Mouse (Mus musculus) heart, embryonic 11.5 days (tissue): ENCODE data around the gene Lrrc57. TPM values are rescaled to one million over a fixed set of nuclear protein-coding genes. Genes with fewer than 3 reads are reported as not detected.
"Not testable (repeated sequence)": the region's sequence is repeated elsewhere in the genome, so short reads cannot be mapped to it uniquely, and the experiment has no call there.

ENCODE experiments used
- ATAC-seq: fragments of 200-750 bp; cut with Nextera tagmentation; replicated peaks from 2 replicates; pipeline ENCODE4 v1.8.0; 2017; ENCODE audit warnings: moderate library complexity; ENCODE audit not compliant: insufficient number of reproducible peaks, low FRiP score, low TSS enrichment
- H3K27ac ChIP-seq: fragments of 300-500 bp; sonication (generic); 2 replicates; pipeline ENCODE4 v1.5.1; 2014; ENCODE audit warnings: mild to moderate bottlenecking, low read depth, low read length
- H3K27me3 ChIP-seq: fragments of 300-500 bp; sonication (generic); 2 replicates; pipeline ENCODE4 v1.6.1; 2014; ENCODE audit warnings: mild to moderate bottlenecking, low read length, mixed read lengths; ENCODE audit not compliant: control insufficient read depth, insufficient read depth
- H3K36me3 ChIP-seq: fragments of 300-500 bp; sonication (generic); 2 replicates; pipeline ENCODE4 v1.6.1; 2014; ENCODE audit warnings: mild to moderate bottlenecking, low read length, moderate library complexity, mixed read lengths; ENCODE audit not compliant: control insufficient read depth, insufficient read depth
- H3K4me1 ChIP-seq: fragments of 300-500 bp; sonication (generic); 2 replicates; pipeline ENCODE4 v1.6.1; 2014; ENCODE audit warnings: low read length; ENCODE audit not compliant: control insufficient read depth, insufficient read depth
- H3K4me2 ChIP-seq: fragments of 300-500 bp; sonication (generic); 2 replicates; pipeline ENCODE4 v1.6.1; 2014; ENCODE audit warnings: mild to moderate bottlenecking, moderate library complexity
- H3K4me3 ChIP-seq: fragments of 300-500 bp; sonication (generic); 2 replicates; pipeline ENCODE4 v1.5.1; 2014; ENCODE audit warnings: low read depth, low read length
- H3K9ac ChIP-seq: fragments of 300-500 bp; sonication (generic); 2 replicates; pipeline ENCODE4 v1.6.1; 2014; ENCODE audit warnings: mild to moderate bottlenecking, low read depth, low read length, moderate library complexity
- H3K9me3 ChIP-seq: fragments of 300-500 bp; sonication (generic); replicated peaks from 2 replicates; pipeline ENCODE4 v1.6.1; 2016; ENCODE audit warnings: low read length; ENCODE audit not compliant: control insufficient read depth
- WGBS: fragments of 180-500 bp; shearing (Covaris S2); extraction: QIAGEN DNeasy Blood & Tissue Kit; methylation state at CpG from one replicate; pipeline ENCODE4 v1.1.7; 2014; ENCODE audit not compliant: insufficient replicate concordance; 5-methylcytosine and 5-hydroxymethylcytosine counted together
- polyA plus RNA-seq: library from polyadenylated mRNA; unstranded; fragments of >200 nt; fragmentation: Nextera tagmentation; extraction: Ambion mirVana; gene quantifications from 2 replicates; pipeline ENCODE4 v1.2.1, GENCODE M21; 2014

Lrrc57 gene
- polyA plus RNA-seq, 1 experiment from 2014 or later = 19.1 TPM

GRCm38 (mm10) chr2:120565363-120565762, 44.0 kb downstream of the Lrrc57 start:
- peaks cover 2% of the 10 kb centered on the region; the same call in 1 of the 2 replicates for H3K4me1 ChIP-seq
- H3K4me2 ChIP-seq = no peak overlapping the region
- 67% methylated on average over 2 of the region's 2 CpGs for WGBS
- 0 out of 2 replicates have a peak, but pooled peaks cover under 1% of the 10 kb centered on the region for H3K36me3 ChIP-seq
- no peak overlapping the region for H3K27ac ChIP-seq
- no peaks in the 10 kb centered on the region for H3K27me3 ChIP-seq
- H3K4me3 ChIP-seq = no peak overlapping the region
- no peak overlapping the region for H3K9ac ChIP-seq
- ATAC-seq = no peak
- no peaks in the 10 kb centered on the region for H3K9me3 ChIP-seq

GRCm38 (mm10) chr2:120564548-120565188, 44.7 kb downstream of the Lrrc57 start:
- not testable (repeated sequence) for H3K4me1 ChIP-seq, H3K9me3 ChIP-seq, ATAC-seq, H3K9ac ChIP-seq, H3K36me3 ChIP-seq, H3K4me3 ChIP-seq, H3K27ac ChIP-seq, H3K4me2 ChIP-seq, H3K27me3 ChIP-seq
- WGBS = 89% methylated on average over 4 of the region's 4 CpGs

DNA sequence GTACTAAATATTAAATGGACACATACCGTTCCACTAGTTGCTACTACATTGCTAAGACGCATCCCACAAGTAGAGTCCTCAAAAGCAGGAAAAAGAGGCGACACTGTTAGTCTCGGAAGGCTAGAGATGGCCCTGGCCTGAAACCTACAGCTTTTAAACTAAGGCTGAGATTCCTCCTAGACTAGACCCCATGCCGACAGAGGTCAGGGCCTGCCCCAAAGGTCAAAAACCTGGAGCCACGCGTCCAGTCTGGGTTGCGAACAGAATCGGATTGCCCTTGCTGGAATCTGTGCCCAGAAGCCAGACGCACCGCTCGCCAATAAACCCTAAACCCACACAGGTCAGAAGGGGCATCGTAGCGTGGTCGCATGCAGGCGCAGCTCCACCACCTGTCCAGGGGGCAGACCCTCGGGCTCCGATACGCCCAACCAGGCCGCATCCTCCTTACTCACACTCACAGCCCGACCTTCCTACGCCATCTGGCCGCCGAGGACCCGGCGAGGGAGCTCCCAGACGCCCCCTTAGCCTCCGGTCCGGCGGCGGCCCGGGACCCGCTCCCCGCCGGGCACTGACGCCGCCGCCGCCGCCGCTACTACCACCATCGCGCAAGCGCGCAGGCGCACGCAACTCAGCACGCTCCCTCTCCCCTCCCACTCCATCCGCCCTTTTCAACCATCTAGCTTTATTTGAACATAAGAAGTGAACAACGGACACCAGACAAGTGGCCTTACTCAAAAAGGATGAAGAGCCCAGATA, 45.9 kb downstream of the Lrrc57 start, which contains the start of gene Zfp106:
Gene Zfp106 (minus strand): TSS at position 609 of the 756 bp plus-strand sequence.
- ATAC-seq = peak; percentile 58; the same call in 1 of the 2 replicates

DNA sequence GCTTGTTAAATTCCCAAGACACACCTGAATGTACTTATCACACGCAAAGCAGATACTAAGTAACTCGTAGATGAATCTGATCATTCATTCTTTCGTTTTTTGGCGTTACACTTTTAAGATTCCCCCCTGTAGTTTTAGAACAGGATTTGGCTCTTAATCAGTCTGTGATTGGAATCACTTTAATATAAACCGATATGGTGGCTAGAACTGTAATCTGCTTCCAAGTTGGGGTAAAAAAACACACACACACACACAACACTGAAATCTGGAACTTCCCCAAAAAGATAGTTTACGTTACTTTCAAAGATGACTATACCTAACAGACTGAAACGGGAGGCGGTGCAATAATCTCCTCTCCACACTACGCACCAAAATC, 46.5 kb downstream of the Lrrc57 start:
- Histone ChIP-seq H3K4me2 (peak overlapping the region; percentile 74), H3K27me3 (no peaks in the 10 kb centered on the region), H3K4me1 (no peaks in the 10 kb centered on the region; the same call in 1 of the 2 replicates), H3K9me3 (no peaks in the 10 kb centered on the region), H3K4me3 (peak overlapping the region; percentile 87), H3K27ac (peak overlapping the region; percentile 79; the same call in 1 of the 2 replicates), H3K36me3 (0 out of 2 replicates have a peak, but pooled peaks cover 2% of the 10 kb centered on the region), H3K9ac (peak overlapping the region; percentile 95)
- ATAC-seq = no peak
- 17% methylated on average over 9 of the region's 9 CpGs for WGBS

More for the DNA sequence above, 45.9 kb downstream of the Lrrc57 start, which contains the start of gene Zfp106:
- Histone ChIP-seq H3K27ac (peak within 1 kb of the TSS; percentile 79), H3K4me3 (peak within 1 kb of the TSS; percentile 87), H3K9ac (peak within 1 kb of the TSS; percentile 95), H3K36me3 (0 out of 2 replicates have a peak, but pooled peaks cover 2% of the 10 kb centered on the region), H3K27me3 (no peaks in the 10 kb centered on the region), H3K9me3 (no peaks in the 10 kb centered on the region), H3K4me2 (peak within 1 kb of the TSS; percentile 74), H3K4me1 (no peaks in the 10 kb centered on the region; the same call in 1 of the 2 replicates)
- WGBS = under 1% methylated on average over 49 of the region's 50 CpGs

DNA sequence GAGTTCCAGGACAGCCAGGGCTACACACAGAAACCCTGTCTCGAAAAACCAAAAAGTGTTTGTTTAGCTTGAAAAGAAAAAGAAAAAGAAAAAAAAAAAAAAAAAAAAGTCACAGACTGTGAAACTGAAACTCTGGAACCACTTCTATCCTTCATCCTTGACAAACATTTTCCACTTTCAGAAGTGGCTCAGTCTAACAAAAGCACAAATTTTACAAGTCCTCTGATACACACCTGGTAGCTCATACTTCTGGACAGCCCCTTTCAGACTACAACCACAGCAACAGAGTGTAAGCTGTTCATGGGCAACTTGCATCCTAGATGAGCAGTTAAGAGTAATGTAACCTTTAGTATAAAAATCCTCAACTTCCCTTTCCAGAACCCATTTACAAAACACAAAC, 47.8 kb downstream of the Lrrc57 start:
- no peak overlapping the region for H3K27ac ChIP-seq
- H3K4me1 ChIP-seq = no peaks in the 10 kb centered on the region
- no peak overlapping the region for H3K4me2 ChIP-seq
- H3K9ac ChIP-seq = no peak overlapping the region
- no peak for ATAC-seq
- no peaks in the 10 kb centered on the region for H3K9me3 ChIP-seq
- WGBS = 96% methylated on average over 1 of the region's 1 CpGs
- H3K27me3 ChIP-seq = no peaks in the 10 kb centered on the region
- no peak overlapping the region for H3K4me3 ChIP-seq
- H3K36me3 ChIP-seq = 0 out of 2 replicates have a peak, but pooled peaks cover 2% of the 10 kb centered on the region

DNA sequence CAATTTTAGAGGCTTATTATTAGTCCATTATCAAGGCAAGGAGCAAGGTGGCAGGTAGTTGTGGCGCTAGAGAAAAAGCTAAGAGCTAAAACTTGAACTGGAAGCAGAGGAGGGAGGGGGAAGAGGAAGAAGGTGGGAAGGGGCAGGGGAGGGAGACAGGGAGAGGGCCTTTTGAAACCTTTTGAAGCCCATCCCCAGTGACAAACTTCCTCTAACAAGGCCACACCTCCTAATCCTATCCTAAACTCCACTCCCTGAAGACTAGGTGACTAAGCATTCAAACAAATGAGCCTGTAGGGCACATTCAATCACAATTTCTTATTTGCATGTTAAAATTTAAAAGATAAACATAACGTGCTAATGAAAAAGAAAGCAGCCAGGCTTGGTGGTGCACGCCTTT, 50.5 kb downstream of the Lrrc57 start:
- no peak overlapping the region for H3K4me3 ChIP-seq
- WGBS = 75% methylated on average over 3 of the region's 3 CpGs
- no peaks in the 10 kb centered on the region for H3K4me1 ChIP-seq
- no peak overlapping the region for H3K4me2 ChIP-seq
- peaks cover 5% of the 10 kb centered on the region; the same call in 1 of the 2 replicates for H3K36me3 ChIP-seq
- H3K9me3 ChIP-seq = no peaks in the 10 kb centered on the region
- no peaks in the 10 kb centered on the region for H3K27me3 ChIP-seq
- no peak for ATAC-seq
- no peak overlapping the region for H3K9ac ChIP-seq
- H3K27ac ChIP-seq = no peak overlapping the region

DNA sequence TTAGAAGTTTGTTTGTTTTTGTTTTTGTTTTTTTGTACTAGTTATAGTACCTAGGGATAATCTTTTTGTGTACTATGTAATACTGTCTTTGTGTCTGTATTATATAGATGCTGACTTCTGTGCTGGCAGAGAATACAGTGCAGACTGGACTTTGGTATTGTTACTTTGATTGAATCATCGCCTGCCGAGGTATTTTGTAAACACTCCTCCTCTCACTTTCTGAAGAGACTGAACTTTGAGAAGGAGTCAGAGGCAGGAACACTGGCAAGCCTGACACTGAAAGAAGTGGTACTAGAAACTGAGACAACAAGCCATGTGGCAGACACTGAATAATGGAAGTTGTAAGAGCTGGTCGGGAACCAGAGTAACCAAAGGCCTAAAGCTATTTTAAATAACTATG, 52.5 kb downstream of the Lrrc57 start:
- Histone ChIP-seq H3K9me3 (no peaks in the 10 kb centered on the region), H3K4me1 (no peaks in the 10 kb centered on the region), H3K27me3 (no peaks in the 10 kb centered on the region), H3K9ac (no peak overlapping the region), H3K36me3 (peaks cover 10% of the 10 kb centered on the region), H3K27ac (no peak overlapping the region), H3K4me3 (no peak overlapping the region), H3K4me2 (no peak overlapping the region)
- WGBS = 76% methylated on average over 3 of the region's 3 CpGs
- no peak for ATAC-seq
